Mouse (Mus musculus) G1E (cell line): ENCODE results near the gene Naa40.

Source experiments
- CTCF ChIP-seq: IDR thresholded peaks from 2 replicates; pipeline ENCODE4 v1.5.1; 2012; ENCODE audit warnings: low read depth, low read length, inconsistent platforms, mixed read lengths
- GATA1 ChIP-seq: IDR thresholded peaks from 2 replicates; pipeline ENCODE4 v1.6.1; 2012; ENCODE audit warnings: borderline replicate concordance, low read length, inconsistent platforms, mixed read lengths

- TF ChIP-seq GATA1 (no peak), CTCF (no peak)
Measured at GRCm38 (mm10) chr19:7191639-7192038, 49.3 kb downstream of the Naa40 start.
